ENCODE assay signal across 8 mouse cellular contexts in the genomic region with DNA sequence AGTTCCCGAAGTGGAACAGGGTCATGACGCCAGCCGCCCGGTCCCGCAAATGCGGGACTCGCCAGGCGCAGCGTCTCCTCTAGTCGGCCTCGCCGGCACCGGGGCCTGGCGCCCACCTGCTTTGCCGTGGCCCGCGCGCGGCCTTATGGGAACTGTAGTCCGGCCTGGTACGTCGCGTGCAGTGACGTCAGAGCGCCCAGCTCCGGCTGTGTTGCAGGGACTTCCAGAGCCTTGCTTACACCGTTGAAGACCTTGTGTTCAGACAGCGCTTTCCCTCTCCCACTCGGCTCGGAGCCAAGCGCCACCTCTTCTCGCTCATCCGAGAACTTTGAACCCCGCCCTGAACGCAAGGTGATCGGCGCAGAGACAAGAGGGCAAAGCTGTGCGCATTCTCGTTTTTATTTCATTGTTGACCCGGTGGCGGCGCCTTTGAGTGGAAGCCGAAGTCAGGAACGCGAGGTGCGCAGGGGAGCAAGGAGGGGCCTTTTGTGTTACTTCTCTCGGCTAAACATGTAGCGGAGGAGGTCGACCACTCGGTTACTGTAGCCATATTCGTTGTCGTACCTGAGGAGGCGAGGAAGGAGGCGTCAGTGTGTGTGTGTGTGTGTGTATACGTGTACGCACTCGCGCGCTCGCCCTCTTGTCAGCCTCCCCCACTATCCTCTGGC. TPM values are rescaled to one million over a fixed set of nuclear protein-coding genes. Genes with fewer than 3 reads are reported as not detected.
DNase-seq lines count a peak whose midpoint lies in the region; ATAC-seq and TF ChIP-seq lines count a peak whose summit lies in the region.

A gene (minus strand): TSS at position 145 of the 668 bp plus-strand sequence.

- H3K27me3 ChIP-seq in Patski, result no peaks in the 10 kb centered on the region
- H3K27me3 ChIP-seq in hindbrain, embryonic 13.5 days, result no peaks in the 10 kb centered on the region

- H3K9me3 ChIP-seq in hindbrain, embryonic 13.5 days, result no peaks in the 10 kb centered on the region

- peaks cover 53% of the 10 kb centered on the region for H3K36me3 ChIP-seq in hindbrain, embryonic 13.5 days

- under 1% methylated on average over 60 of the region's 60 CpGs for WGBS in hindbrain, embryonic 13.5 days

- H3K27ac ChIP-seq in hindbrain, embryonic 13.5 days, result peak within 1 kb of the TSS; percentile 95

- POLR2A ChIA-PET in Patski (lab: Charles Lee), result interaction anchor here (0.6 kb wide), 2 partner anchors 14 to 251 kb away, joined by 3 read pairs; no protein-coding TSS in a partner anchor

- CTCF ChIA-PET in Patski (lab: Charles Lee), result interaction anchor here (3.6 kb wide), 1 partner anchor 16 kb away, joined by 19 read pairs; no protein-coding TSS in a partner anchor

- TF ChIP-seq CTCF in Patski (IDR thresholded peaks at IDR 0.05), result no peak

- H3K4me1 ChIP-seq in hindbrain, embryonic 13.5 days (replicated peaks), result peaks cover 36% of the 10 kb centered on the region

- H3K4me2 ChIP-seq in hindbrain, embryonic 13.5 days, result peak within 1 kb of the TSS; percentile 75

- peak within 1 kb of the TSS; percentile 78 for H3K4me3 ChIP-seq in hindbrain, embryonic 13.5 days

- DNase-seq in Patski (ENCODE audit: low read depth, low spot score), result peak; percentile 70
- DNase-seq in cerebellum, postnatal 14 days, result peak; percentile 99
- DNase-seq in frontal cortex, postnatal 14 days (ENCODE audit: low spot score in 2 of 2), result peak; percentile 93
- peak; percentile 94 to 96 for DNase-seq in layer of hippocampus, postnatal 25 days (ENCODE audit: extremely low spot score in 1 of 2, low spot score in 1 of 2)
- peak; percentile 95 for DNase-seq in lung, postnatal 25 days (ENCODE audit: low spot score)
- DNase-seq in retina, embryonic 14.5 days (ENCODE audit: low spot score), result peak; percentile 97
- DNase-seq in thymus, postnatal 4 days, result peak; percentile 98

- peak within 1 kb of the TSS; percentile 83 for H3K9ac ChIP-seq in hindbrain, embryonic 13.5 days

- ATAC-seq in Patski, result peak; percentile 90
- ATAC-seq in hindbrain, embryonic 13.5 days (ENCODE audit: low FRiP score), result peak; percentile 97

- in situ Hi-C loops in Patski (cut with MboI; ENCODE audit: low pct_unique_long_range_greater_than_20kb), result no loop called here

RNA-seq across cellular contexts. Expression of the gene that starts here (rescaled TPM):
- polyA plus RNA-seq in Patski (2021), result 177 TPM
- polyA plus RNA-seq in hindbrain, embryonic 13.5 days (2015; fragmentation: Nextera tagmentation; extraction: Ambion mirVana), result 232 and 243 TPM in 2 replicates
- 100 to 1,000 TPM; 116 to 132 TPM for total RNA-seq in layer of hippocampus, postnatal 25 days (2021)

Comparison
In these comparisons a context has a peak if more than half of its experiments do, and no peak if none do; other contexts are left out.
1. Peak in every context shown above with its lines: DNase-seq, ATAC-seq, H3K4me3 ChIP-seq and H3K27ac ChIP-seq.